In the genomic region with DNA sequence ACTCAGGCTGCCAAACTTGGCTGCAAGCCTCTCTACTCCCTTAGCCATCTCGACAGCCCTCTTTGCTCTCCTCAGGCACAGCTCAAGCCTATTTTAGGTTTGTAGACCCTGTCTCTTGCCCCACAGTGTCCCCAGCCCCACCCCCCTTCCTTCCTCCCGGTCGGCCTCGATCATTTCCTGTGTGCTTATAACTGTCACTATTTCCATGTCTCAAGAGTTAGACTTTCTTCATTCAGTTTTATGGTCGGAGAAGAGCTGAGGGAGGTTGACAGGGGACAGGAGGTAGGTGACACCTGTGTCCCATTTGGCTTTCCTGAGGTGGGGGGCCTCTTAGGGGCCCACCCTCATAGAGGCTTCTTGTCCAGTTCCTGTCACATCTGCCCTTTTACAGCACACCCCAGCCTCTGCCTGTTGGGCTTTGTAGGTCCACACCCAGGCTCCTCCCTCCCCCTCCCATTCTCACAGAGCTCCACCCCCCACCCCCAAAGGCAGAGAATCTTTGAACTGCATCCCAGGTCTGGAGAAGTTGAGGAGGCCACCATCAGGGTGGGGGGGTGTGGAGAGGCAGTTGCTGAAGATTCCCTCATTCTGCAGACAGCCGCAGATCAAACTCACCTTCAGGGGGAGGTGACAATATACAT, we compare ENCODE assay signal across 8 mouse cellular contexts. TPM values are rescaled to one million over a fixed set of nuclear protein-coding genes. Genes with fewer than 3 reads are reported as not detected.
DNase-seq lines count a peak whose midpoint lies in the region; ATAC-seq and TF ChIP-seq lines count a peak whose summit lies in the region.

No protein-coding gene starts in this region.

- ATAC-seq in erythroblast, adult 5-6 weeks (replicated peaks; ENCODE audit: low FRiP score, poor library complexity, severe bottlenecking), result no peak
- ATAC-seq in G1E (ENCODE audit: extremely low read depth, insufficient number of reproducible peaks, low FRiP score, poor library complexity, severe bottlenecking), result no peak
- ATAC-seq in hindbrain, embryonic 15.5 days (ENCODE audit: low FRiP score, low read depth), result no peak

- no peak overlapping the region for H3K9ac ChIP-seq in hindbrain, embryonic 15.5 days

- peak overlapping the region; percentile 89 for H3K4me2 ChIP-seq in hindbrain, embryonic 15.5 days

- DNase-seq in G1E (ENCODE audit: low spot score), result peak; percentile 57
- peak; percentile 21 for DNase-seq in lung, postnatal 25 days (ENCODE audit: low spot score)
- DNase-seq in urinary bladder, postnatal 14 days (ENCODE audit: low spot score), result no peak
- no peak for DNase-seq in left cerebral cortex, adult 18-20 months (ENCODE audit: low spot score in 2 of 2)
- DNase-seq in adrenal gland, adult 8-10 months, result no peak

- peak overlapping the region; percentile 84 for H3K4me3 ChIP-seq in erythroblast, embryonic 14.5 days (replicated peaks)
- peak overlapping the region; percentile 88 for H3K4me3 ChIP-seq in G1E (ENCODE audit: low read depth, low read length)
- no peak overlapping the region for H3K4me3 ChIP-seq in hindbrain, embryonic 15.5 days

- 80% methylated on average over 6 of the region's 6 CpGs for WGBS in hindbrain, embryonic 15.5 days

- no peak overlapping the region; the same call in 1 of the 2 replicates for H3K27ac ChIP-seq in hindbrain, embryonic 15.5 days (replicated peaks)

- H3K9me3 ChIP-seq in erythroblast, embryonic 14.5 days (ENCODE audit: control insufficient read depth, low read length), result no peaks in the 10 kb centered on the region
- no peaks in the 10 kb centered on the region for H3K9me3 ChIP-seq in G1E (replicated peaks)
- H3K9me3 ChIP-seq in hindbrain, embryonic 15.5 days, result no peaks in the 10 kb centered on the region

- H3K27me3 ChIP-seq in erythroblast, embryonic 14.5 days (ENCODE audit: control insufficient read depth), result no peaks in the 10 kb centered on the region
- H3K27me3 ChIP-seq in G1E (ENCODE audit: insufficient read depth, low read length), result no peaks in the 10 kb centered on the region
- no peaks in the 10 kb centered on the region for H3K27me3 ChIP-seq in hindbrain, embryonic 15.5 days

- no peak for TF ChIP-seq CTCF in G1E (IDR thresholded peaks at IDR 0.05; ENCODE audit: low read depth, low read length)

- peaks cover 65% of the 10 kb centered on the region for H3K36me3 ChIP-seq in erythroblast, embryonic 14.5 days (ENCODE audit: control insufficient read depth)
- peaks cover 67% of the 10 kb centered on the region for H3K36me3 ChIP-seq in G1E (replicated peaks)
- H3K36me3 ChIP-seq in hindbrain, embryonic 15.5 days, result 0 out of 2 replicates have a peak, but pooled peaks cover 3% of the 10 kb centered on the region

- peaks cover 70% of the 10 kb centered on the region for H3K4me1 ChIP-seq in erythroblast, embryonic 14.5 days (ENCODE audit: control insufficient read depth)
- H3K4me1 ChIP-seq in G1E (ENCODE audit: insufficient read depth, low read depth, low read length), result peaks cover 80% of the 10 kb centered on the region
- peaks cover 37% of the 10 kb centered on the region for H3K4me1 ChIP-seq in hindbrain, embryonic 15.5 days (replicated peaks)

RNA-seq across cellular contexts. Expression of a gene that starts 3.8 kb away (rescaled TPM):
- 53.9 and 58.8 TPM in 2 replicates for polyA plus RNA-seq in erythroblast, embryonic 14.5 days (2012)
- 24.5 and 44.6 TPM in 2 replicates for total RNA-seq in erythroblast, adult 5-6 weeks (2015; ENCODE audit: low replicate concordance)
- total RNA-seq in erythroblast, adult 5-6 weeks (2017; ENCODE audit: low replicate concordance), result 69.5 and 76.3 TPM in 2 replicates
- total RNA-seq in G1E (2014; fragmentation: Nextera tagmentation) (90.8 and 114 TPM in 2 replicates), G1E (2017) (74.5 and 93.5 TPM in 2 replicates)
- 404 and 491 TPM in 2 replicates for polyA plus RNA-seq in G1E (2012)
- polyA plus RNA-seq in hindbrain, embryonic 15.5 days (2015; fragmentation: Nextera tagmentation; extraction: Ambion mirVana), result 84.5 and 88.6 TPM in 2 replicates
- 100 to 1,000 TPM; 139 to 145 TPM for total RNA-seq in left cerebral cortex, adult 18-20 months (2021)
- 100 to 1,000 TPM in 2 of 4 experiments, 10 to 100 TPM in 2; 73.9 to 110 (median 94.0) TPM for total RNA-seq in adrenal gland, adult 8-10 months (2022)

RNA-seq across cellular contexts. Expression of a gene that starts 7.9 kb away (rescaled TPM):
- polyA plus RNA-seq in erythroblast, embryonic 14.5 days (2012), result 0.97 and 1.2 TPM in 2 replicates
- 0.38 TPM in 1 of 2 replicates, not detected in the other for total RNA-seq in erythroblast, adult 5-6 weeks (2015; ENCODE audit: low replicate concordance)
- total RNA-seq in erythroblast, adult 5-6 weeks (2017; ENCODE audit: low replicate concordance), result 0.84 and 1.4 TPM in 2 replicates
- total RNA-seq in G1E (2014; fragmentation: Nextera tagmentation), result 0.90 and 1.0 TPM in 2 replicates
- total RNA-seq in G1E (2017), result 0.38 and 0.70 TPM in 2 replicates
- 2.8 and 3.0 TPM in 2 replicates for polyA plus RNA-seq in G1E (2012)
- polyA plus RNA-seq in hindbrain, embryonic 15.5 days (2015; fragmentation: Nextera tagmentation; extraction: Ambion mirVana), result 44.1 and 48.5 TPM in 2 replicates
- total RNA-seq in left cerebral cortex, adult 18-20 months (2021), result 10 to 100 TPM; 80.1 to 82.0 TPM
- 10 to 100 TPM in 1 of 4 experiments, 1 to 10 TPM in 3; 4.4 to 10.2 (median 7.1) TPM for total RNA-seq in adrenal gland, adult 8-10 months (2022)

RNA-seq across cellular contexts. Expression of a gene that starts 29.3 kb away (rescaled TPM):
- 16.1 TPM in 2 replicates for polyA plus RNA-seq in erythroblast, embryonic 14.5 days (2012)
- total RNA-seq in erythroblast, adult 5-6 weeks (2015; ENCODE audit: low replicate concordance), result 6.5 and 24.2 TPM in 2 replicates
- total RNA-seq in erythroblast, adult 5-6 weeks (2017; ENCODE audit: low replicate concordance), result 6.4 and 12.0 TPM in 2 replicates
- total RNA-seq in G1E (2014; fragmentation: Nextera tagmentation), result 202 and 204 TPM in 2 replicates
- 28.2 and 35.6 TPM in 2 replicates for total RNA-seq in G1E (2017)
- polyA plus RNA-seq in G1E (2012), result 121 and 153 TPM in 2 replicates
- 43.4 and 44.7 TPM in 2 replicates for polyA plus RNA-seq in hindbrain, embryonic 15.5 days (2015; fragmentation: Nextera tagmentation; extraction: Ambion mirVana)
- 10 to 100 TPM; 23.7 to 25.7 TPM for total RNA-seq in left cerebral cortex, adult 18-20 months (2021)
- total RNA-seq in adrenal gland, adult 8-10 months (2022), result 10 to 100 TPM; 21.2 to 35.5 (median 27.0) TPM

RNA-seq across cellular contexts. Expression of a gene that starts 38.1 kb away (rescaled TPM):
- 17.1 and 18.2 TPM in 2 replicates for polyA plus RNA-seq in erythroblast, embryonic 14.5 days (2012)
- 7.7 and 11.7 TPM in 2 replicates for total RNA-seq in erythroblast, adult 5-6 weeks (2015; ENCODE audit: low replicate concordance)
- 4.8 and 14.4 TPM in 2 replicates for total RNA-seq in erythroblast, adult 5-6 weeks (2017; ENCODE audit: low replicate concordance)
- total RNA-seq in G1E (2014; fragmentation: Nextera tagmentation), result 51.3 and 53.9 TPM in 2 replicates
- total RNA-seq in G1E (2017), result 22.3 and 27.8 TPM in 2 replicates
- 173 and 216 TPM in 2 replicates for polyA plus RNA-seq in G1E (2012)
- 9.7 and 11.0 TPM in 2 replicates for polyA plus RNA-seq in hindbrain, embryonic 15.5 days (2015; fragmentation: Nextera tagmentation; extraction: Ambion mirVana)
- 10 to 100 TPM; 39.1 to 50.2 TPM for total RNA-seq in left cerebral cortex, adult 18-20 months (2021)
- total RNA-seq in adrenal gland, adult 8-10 months (2022), result 10 to 100 TPM; 53.8 to 66.8 (median 56.1) TPM

RNA-seq across cellular contexts. Expression of a gene that starts 38.3 kb away (rescaled TPM):
- polyA plus RNA-seq in erythroblast, embryonic 14.5 days (2012), result 0.04 and 0.05 TPM in 2 replicates
- total RNA-seq in erythroblast, adult 5-6 weeks (2015; ENCODE audit: low replicate concordance), result 1.7 and 9.2 TPM in 2 replicates
- 5.5 and 6.1 TPM in 2 replicates for total RNA-seq in erythroblast, adult 5-6 weeks (2017; ENCODE audit: low replicate concordance)
- total RNA-seq in G1E (2014; fragmentation: Nextera tagmentation), result 8.4 and 9.9 TPM in 2 replicates
- 10.5 and 12.9 TPM in 2 replicates for total RNA-seq in G1E (2017)
- polyA plus RNA-seq in G1E (2012), result 0.15 and 0.34 TPM in 2 replicates
- 11.9 and 12.8 TPM in 2 replicates for polyA plus RNA-seq in hindbrain, embryonic 15.5 days (2015; fragmentation: Nextera tagmentation; extraction: Ambion mirVana)
- 1 to 10 TPM; 5.9 to 7.6 TPM for total RNA-seq in left cerebral cortex, adult 18-20 months (2021)
- total RNA-seq in adrenal gland, adult 8-10 months (2022), result 1 to 10 TPM; 1.4 to 4.4 (median 2.8) TPM

Comparison
In these comparisons a context has a peak if more than half of its experiments do, and no peak if none do; other contexts are left out.
1. DNase-seq: peak in G1E (single experiment) and lung, postnatal 25 days (single experiment); none in urinary bladder, postnatal 14 days (single experiment), left cerebral cortex, adult 18-20 months (0 of 2) and adrenal gland, adult 8-10 months (single experiment).
2. RNA of a gene that starts 7.9 kb away (total RNA-seq): 80.1 to 82.0 TPM in left cerebral cortex, adult 18-20 months; 4.4 to 10.2 TPM in adrenal gland, adult 8-10 months, 0.38 to 1.4 TPM in erythroblast, adult 5-6 weeks and 0.38 to 1.0 TPM in G1E; every median in the first group is over 4 times any median in the second.